Mouse (Mus musculus): ENCODE measurements around the gene Ism2. TPM values are rescaled to one million over a fixed set of nuclear protein-coding genes. Genes with fewer than 3 reads are reported as not detected.

The Ism2 gene
- polyA plus RNA-seq, 1 experiment from 2014 or later: 1.8 TPM

Small RNA genes within 50 kb of the gene (microRNA-seq; reads per million reads assigned to microRNA genes)
- gene Gm47293: not detected

Other genes with a start within 250 kb of the Ism2 start
- gene Ngb, start 197.2 kb downstream of the Ism2 start, polyA plus RNA-seq (2015; fragmentation: Nextera tagmentation; extraction: Ambion mirVana): 6.2 and 6.8 TPM in 2 replicates
- 26.9 and 28.9 TPM in 2 replicates for gene Gstz1, start 152.5 kb downstream of the Ism2 start, polyA plus RNA-seq (2015; fragmentation: Nextera tagmentation; extraction: Ambion mirVana)
- 15.8 and 17.1 TPM in 2 replicates for gene Pomt2, start 151.7 kb downstream of the Ism2 start, polyA plus RNA-seq (2015; fragmentation: Nextera tagmentation; extraction: Ambion mirVana)
- 1.7 and 2.8 TPM in 2 replicates for gene Samd15, start 100.0 kb downstream of the Ism2 start, polyA plus RNA-seq (2015; fragmentation: Nextera tagmentation; extraction: Ambion mirVana)
- gene Tmed8, start 99.3 kb downstream of the Ism2 start, polyA plus RNA-seq (2015; fragmentation: Nextera tagmentation; extraction: Ambion mirVana): 4.8 and 5.4 TPM in 2 replicates
- gene Noxred1, start 61.0 kb downstream of the Ism2 start, polyA plus RNA-seq (2015; fragmentation: Nextera tagmentation; extraction: Ambion mirVana): 1.6 and 1.7 TPM in 2 replicates
- 61.5 and 64.2 TPM in 2 replicates for gene Vipas39, start 33.4 kb downstream of the Ism2 start, polyA plus RNA-seq (2015; fragmentation: Nextera tagmentation; extraction: Ambion mirVana)
- 217 and 222 TPM in 2 replicates for gene Ahsa1, start 33.2 kb downstream of the Ism2 start, polyA plus RNA-seq (2015; fragmentation: Nextera tagmentation; extraction: Ambion mirVana)
- 59.4 and 68.5 TPM in 2 replicates for gene Sptlc2, start 88.7 kb upstream of the Ism2 start, polyA plus RNA-seq (2015; fragmentation: Nextera tagmentation; extraction: Ambion mirVana)
- gene Slirp, start 144.2 kb upstream of the Ism2 start, polyA plus RNA-seq (2015; fragmentation: Nextera tagmentation; extraction: Ambion mirVana): 222 and 229 TPM in 2 replicates
- 39.0 and 47.3 TPM in 2 replicates for gene Alkbh1, start 144.3 kb upstream of the Ism2 start, polyA plus RNA-seq (2015; fragmentation: Nextera tagmentation; extraction: Ambion mirVana)
- 103 and 106 TPM in 2 replicates for gene Snw1, start 172.6 kb upstream of the Ism2 start, polyA plus RNA-seq (2015; fragmentation: Nextera tagmentation; extraction: Ambion mirVana)
- gene Gm5788, start 195.0 kb upstream of the Ism2 start, polyA plus RNA-seq (2015; fragmentation: Nextera tagmentation; extraction: Ambion mirVana): not detected in 2 replicates
- not detected in 2 replicates for gene Gm8300, start 214.6 kb upstream of the Ism2 start, polyA plus RNA-seq (2015; fragmentation: Nextera tagmentation; extraction: Ambion mirVana)

All from midbrain, embryonic 15.5 days (tissue).